Mouse (Mus musculus) CD8-positive naive resting alpha-beta T cell, adult 2 months (primary cell): ENCODE results near the gene Itgax.

ENCODE experiments used
- DNase-seq, 2 experiments: peaks; one replicate each; pipeline ENCODE4 v3.0.0; 2022; ENCODE audit warnings: low read depth in 2 of 2, low spot score in 2 of 2

The Itgax gene

DNA sequence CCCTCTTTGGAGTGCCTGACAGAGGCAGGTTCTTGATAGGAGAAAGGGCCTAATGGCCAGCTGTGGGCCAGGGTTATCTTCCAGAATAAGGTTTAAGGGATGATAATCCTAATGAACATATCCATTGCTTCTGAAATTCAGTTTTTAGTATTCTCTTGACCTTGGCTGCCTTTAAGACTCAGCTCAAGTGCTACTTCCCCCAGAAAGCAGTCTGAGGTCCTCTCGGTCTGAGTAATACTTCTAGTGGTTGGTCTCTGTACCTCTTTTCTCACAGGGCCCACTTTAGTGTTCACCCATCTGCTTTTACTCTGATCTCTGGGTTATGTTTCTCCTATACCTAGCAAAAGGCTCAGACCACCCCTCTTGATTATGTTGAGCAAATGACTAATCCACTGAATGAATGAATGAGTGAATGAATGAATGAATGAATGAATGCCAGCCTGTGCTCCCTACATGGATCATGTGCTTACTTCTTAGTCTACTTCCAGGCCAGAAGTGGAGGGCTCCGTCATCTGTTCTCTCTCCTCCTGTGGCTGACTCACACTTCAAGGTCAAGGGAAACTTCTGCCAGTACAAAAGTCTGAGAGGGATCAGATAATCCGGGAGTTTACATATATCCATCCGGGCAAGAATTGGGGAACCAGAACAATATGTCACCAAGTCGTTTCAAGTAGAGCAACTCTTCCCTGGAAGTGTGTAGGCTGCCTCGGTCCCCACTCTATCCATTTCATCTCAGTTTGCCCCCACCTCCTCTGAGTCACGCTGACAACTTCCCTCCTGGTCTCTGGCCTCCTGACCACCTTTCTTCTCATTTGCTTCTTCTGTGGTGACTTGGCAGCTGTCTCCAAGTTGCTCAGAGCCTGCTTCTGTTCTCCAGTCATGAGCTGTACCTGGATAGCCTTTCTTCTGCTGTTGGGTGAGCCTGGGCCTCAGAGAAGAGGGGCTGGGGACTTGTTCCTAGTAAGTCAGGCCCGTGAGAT, at the start of gene Itgax:
Gene Itgax, plus strand, starts transcription at position 807 of the 980 bp plus-strand sequence.
- DNase-seq: no peak

DNA sequence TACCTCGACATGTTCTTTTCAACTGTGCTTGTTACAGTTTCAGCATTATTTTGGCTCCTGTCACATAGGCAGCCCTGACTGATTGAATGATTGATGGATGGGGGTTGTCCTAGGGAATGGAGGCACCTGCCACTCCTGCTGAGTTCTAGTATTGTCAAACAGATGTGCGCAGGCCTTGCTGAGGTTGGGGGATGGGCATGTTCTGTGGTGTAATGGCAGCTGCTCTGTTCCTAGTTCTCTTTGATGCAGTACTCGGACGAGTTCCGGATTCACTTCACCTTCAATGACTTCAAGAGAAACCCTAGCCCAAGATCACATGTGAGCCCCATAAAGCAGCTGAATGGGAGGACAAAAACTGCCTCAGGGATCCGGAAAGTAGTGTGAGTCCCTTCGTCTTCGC, 49.3 kb upstream of the Itgax start:
- peak in 1 of 2 experiments; percentile 28 for DNase-seq

DNA sequence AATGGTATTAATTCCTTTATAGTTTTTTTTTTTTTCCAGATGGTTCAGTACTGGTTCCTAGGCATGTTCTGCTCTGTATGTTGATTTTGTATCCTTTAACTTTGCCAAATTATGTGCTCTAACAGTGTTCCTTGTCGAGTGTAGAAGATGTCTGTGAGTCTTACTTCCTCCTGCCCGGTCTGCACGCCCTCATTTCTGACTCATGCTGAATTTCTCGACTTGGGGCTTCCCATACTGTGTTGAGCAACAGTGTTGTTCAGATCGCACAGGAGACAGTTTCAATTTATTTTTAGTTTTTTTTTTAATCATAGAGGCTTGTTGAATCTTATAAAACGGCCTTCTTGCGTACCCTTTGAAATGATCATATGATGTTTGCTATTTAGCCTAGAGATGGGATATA, 40.2 kb upstream of the Itgax start:
- no peak for DNase-seq

DNA sequence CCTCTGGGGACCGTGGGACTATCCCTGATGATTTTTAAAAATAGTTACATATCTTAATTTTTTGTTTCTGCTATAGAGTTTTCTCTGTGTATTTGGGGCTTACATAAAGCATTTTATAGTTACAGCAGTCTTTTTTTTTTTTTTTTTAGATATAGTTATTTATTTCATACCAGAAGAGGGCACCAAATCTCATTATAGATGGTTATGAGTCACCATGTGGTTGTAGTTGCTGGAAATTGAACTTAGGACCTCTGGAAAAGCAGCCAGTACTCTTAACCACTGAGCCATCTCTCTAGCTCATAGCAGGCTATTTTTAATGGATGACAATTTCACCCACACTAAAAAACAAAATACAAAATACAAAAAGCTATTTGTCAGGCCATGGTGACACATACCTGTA, 31.2 kb upstream of the Itgax start:
- DNase-seq: no peak

DNA sequence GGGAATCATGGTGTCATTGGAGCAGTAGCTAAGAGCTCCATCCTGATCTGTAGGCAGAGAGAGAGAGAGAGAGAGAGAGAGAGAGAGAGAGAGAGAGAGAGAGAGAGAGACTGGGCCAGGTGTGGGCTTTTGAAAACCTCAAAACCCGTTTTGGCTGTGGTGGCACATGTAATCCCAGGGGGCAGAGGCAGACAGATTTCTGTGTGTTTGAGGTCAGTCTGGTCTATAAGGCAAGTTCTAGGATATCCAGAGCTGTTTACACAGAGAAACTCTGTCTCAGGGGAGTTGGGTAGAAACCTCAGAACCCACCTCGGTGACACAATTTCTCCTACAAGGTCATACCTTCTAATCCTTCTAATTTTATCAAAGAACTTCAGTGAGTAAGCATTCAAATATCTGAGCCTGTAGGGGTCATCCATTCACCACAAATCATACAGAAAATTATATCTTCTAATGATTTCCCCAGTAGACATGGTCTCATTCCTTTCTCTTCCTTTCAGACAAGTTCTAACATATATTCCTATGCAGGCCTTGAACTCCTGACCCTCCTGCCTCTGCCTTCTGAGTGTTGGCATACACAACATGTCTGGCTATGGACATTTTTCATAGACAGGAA, 28.5 kb upstream of the Itgax start:
- DNase-seq: no peak

DNA sequence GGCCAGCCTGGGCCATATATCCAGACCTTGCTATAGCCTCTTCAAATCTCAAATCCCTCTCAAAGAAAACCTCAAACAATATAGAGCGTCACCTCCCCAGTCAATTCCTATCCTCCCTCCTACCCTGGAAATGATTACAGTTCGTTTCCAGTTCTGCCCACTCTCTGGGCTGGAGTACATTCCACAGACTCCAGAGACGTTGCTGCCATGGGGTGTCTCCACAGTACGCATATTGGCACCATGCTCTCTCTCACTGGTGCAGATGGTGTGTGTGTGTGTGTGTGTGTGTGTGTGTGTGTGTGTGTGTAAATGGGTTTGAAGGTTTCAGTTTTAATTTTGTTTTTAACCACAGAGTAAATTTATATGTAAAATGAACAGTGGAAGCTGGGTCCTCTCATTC, 24.1 kb upstream of the Itgax start:
- DNase-seq: no peak

DNA sequence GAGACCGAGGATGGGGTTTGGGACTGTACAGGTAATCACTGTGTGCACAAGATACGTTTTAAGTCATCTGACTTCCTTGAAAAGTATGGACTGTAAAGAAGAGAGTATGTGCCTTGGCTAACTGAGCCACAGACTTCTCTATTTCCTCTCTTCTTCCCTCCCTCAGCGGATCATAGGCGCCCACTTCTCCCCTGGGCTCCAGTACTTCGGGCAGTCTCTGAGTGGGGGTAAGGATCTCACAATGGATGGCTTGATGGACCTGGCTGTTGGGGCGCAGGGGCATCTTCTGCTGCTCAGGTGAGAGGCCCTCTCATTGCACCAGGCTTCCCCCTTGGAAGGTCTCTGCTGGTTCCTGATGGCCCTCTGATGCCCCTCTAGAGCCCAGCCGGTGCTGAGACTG, 21.9 kb upstream of the Itgax start:
- no peak for DNase-seq

DNA sequence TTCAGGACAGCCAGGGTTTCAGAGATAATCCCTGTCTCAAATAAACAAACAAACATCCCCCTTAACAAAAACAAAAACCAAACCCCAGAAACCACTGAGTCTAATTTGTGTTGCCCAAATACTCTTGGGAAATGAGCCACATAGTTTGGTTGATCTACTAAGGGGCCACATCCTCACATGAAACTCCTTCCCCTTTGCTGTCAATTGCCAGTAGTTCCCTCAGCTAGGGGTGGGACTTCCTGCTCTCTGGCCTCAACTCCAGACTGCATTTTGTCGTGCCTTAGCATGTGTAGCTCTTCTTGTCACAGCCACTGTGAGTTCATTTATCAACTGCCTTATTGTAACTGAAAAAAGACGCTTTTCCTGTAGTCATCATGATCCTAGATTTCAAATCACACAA, 19.0 kb upstream of the Itgax start:
- no peak for DNase-seq

DNA sequence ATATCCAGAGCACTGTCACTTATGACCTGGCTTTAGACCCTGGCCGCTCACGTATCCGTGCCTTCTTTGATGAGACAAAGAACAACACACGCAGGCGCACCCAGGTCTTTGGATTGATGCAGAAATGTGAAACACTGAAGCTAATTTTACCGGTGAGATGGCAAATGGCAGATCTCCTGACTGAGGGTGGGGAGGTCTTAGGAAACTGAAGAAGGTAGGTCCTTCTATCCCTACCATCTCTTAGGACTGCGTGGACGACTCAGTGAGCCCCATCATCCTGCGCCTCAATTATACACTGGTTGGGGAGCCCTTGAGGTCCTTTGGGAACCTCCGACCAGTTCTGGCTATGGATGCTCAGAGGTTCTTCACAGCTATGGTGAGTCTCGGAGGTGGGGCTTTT, 17.2 kb upstream of the Itgax start:
- DNase-seq: no peak

DNA sequence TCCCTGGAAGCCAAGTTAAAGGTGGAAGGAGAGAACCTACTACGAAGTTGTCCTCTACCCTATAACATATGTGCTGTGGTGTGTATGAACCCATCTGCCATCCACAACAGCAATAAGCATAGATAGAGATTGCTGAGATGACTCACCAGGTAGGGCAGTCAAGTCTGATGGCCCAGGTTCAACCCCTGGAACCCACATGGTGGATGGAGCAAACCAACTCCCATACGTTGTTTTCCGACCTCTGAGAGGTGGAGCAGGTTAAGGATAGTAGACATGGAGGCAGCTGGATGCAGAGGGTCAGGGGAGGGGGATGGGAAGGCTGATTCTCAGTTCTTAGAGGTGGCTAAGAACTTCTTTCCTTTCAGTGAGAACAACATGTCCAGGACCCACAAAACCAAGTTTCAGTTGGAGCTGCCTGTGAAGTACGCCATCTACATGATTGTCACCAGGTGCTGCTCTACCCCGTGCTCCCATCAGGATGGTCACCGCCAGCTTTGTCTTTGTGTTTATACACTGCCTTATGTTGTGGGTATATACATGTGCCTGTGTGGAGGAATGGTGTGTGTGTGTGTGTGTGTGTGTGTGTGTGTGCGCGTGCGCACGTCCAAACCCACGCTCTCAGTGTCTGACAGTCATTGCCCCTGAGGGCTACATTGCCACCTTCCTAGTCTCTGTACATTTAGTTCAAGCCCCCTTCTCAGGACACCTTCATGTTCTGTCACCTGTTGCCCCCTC, 14.8 kb upstream of the Itgax start:
- no peak for DNase-seq

DNA sequence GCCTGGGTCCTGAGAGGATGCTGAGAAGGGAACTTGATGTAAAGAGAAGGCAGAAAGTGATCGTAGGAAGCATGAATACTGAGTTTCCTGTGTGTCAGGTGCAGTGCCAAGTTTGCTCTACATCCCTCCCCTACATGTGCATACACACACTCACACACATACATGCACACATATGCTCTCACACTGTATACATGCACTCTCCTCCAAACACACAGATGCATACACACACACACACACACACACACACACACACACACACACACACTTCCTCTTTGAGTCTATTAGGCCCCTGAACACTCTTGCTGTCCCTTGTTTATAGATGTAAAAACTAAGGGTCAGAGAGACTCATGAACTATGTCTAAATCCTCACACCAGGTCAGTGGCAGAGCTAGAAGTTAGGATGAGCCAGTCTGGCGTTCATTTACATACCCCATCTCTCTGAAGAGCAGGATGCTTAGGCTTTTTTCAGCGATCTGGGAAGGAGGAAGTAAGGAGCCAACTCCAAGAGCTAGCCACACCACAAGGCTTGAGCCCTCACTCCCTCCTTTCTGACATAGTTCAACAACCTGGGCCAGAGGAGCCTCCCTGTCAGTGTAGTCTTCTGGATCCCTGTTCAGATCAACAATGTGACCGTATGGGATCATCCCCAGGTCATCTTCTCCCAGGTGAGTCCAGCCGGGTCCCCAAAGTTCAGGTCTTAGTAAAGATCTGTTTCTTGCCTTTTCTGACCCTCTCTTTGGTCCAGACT, 14.0 kb upstream of the Itgax start:
- peak in 1 of 2 experiments; percentile 22 for DNase-seq

DNA sequence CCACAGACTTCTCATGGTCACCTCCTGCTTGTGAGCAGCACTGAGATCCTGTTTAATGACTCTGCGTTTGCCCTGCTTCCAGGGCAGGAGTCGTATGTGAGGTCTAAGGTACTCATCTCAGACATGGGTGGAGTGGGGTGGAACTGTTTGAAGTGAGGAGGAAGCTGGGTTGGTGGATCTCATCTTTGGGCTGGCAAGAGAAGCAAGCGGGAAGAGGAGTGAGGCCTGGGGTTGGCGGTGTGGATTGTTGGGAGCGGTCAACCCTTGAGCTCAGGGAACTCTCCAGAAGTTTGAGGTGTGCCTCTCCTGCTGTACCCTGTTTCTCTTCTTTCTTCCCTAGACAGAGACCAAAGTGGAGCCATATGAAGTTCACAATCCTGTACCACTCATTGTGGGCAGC, 13.0 kb upstream of the Itgax start:
- DNase-seq: no peak

DNA sequence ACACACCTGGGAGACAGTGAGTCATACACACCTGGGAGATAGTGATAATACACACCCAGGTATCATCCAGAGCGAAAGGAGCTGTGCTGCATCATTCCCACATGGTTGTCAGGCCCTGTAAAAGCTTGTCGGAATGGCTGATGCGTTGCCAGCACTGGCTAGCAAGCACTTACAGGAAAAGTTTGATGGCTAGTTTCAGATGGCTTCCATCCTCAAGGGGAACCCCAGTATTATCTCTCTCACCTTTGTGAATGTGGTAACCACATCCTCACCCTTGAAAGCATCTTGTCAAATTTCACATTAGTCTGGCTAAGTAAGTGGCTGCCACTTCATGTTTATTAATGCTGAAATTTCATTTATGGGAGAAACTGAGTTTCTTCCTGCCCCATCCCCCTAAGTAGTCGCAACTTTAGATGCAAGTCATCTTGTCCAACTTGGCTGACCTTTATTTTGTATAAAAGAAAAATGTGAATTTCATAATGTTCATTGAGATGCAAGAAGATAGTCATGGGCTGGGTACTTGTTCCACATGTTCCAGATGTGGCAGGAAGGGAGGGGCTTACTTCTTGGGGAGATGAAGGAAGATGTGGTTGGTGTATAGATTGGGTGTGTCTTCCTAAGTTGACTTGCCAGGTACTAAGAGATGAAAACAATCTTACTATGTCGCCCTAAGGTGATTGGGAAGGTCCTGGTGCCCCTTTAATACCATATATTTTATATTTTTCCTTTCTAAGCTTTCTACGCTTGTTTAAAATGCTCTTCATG, 9.4 kb upstream of the Itgax start:
- DNase-seq: peak in 1 of 2 experiments; percentile 21

DNA sequence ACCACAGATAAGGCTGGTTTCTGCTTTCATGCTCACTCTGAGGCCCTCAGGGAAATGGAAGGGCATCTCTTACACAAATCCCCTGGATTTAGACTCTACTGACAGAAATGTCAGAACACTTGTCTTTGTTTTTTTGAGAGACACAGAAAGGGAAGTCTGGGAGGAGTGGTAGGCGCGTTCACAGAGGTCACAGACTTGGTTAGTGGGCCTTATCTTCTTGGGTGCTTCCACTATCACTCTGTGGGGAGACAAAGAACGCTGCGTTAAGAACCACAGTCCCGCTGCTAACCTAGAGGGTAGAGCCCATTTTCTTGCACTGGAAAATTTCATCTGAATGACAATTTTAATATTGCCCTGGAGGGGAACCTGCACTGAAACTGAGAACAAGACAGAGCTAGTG, 2.8 kb downstream of the Itgax start:
- DNase-seq: no peak

DNA sequence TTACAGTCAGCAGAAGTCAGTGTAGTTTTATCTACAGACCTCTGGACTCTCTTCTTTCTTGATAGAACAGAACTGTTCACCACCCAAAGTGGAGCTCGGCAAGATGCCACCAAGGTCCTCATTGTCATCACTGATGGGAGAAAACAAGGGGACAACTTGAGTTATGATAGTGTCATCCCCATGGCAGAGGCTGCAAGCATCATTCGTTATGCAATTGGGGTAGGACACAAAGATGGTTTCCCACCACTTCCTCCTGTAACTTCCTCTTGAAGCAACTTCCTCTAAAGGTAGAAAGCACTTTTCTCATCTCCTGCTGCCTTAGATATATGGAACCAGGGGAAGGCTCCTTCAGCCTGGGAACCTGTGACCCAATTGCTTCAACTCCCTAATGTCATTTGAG, 4.2 kb downstream of the Itgax start:
- DNase-seq: no peak

DNA sequence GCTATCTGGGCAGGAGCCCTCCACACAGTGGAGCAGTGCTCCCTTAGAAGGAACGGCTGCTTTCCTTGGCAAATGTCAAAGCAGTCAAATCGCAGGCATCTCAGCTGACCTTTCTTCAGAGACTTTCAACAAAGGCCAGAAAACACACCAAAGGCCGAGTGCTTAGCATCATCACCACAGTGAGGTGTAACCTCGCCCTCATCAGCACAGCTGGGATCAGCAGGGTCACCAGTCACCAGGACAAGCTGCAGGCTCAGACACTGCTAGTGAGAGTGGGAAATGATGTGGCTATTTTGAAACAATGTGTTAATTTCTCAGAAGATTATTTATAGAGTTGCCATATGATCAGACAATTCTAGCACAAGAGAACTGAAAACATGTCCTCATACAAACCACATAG, 7.6 kb downstream of the Itgax start:
- no peak for DNase-seq

DNA sequence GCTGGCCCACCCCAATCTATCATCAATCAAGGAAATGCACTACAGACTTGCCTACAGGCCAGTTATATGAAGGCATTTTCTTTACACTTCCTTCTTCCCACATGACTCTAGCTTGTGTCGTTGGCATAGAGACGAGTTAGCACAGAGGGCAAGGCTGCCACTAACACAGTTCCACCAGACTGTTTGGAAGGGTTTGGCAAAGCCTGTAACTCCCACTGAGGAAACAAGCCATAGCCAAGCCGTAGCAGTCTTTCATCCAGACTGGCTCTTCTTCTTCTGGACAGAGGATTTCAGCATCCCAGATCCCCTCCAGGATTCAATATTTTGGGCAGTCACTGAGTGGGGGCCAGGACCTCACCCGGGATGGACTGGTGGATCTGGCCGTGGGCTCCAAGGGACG, 10.3 kb downstream of the Itgax start:
- no peak for DNase-seq

DNA sequence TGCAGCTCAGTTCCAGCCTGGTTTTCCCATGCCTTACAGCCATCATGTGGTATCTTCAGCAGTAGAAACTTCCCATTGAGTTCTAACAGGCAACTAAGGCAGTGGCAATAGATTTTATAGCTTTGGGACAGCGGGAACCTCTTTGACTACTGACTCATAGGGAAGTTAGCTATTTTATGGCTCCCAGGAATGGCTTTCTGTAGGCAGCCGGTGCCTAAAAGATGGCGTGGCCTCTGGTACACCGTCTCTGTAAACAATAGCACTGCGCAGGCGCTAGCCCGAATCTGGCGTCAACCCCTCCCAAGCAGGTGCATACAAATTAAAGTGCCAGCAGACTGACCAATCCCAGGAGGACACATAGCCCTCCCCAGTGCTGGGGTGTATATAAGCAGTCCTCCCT, 21.6 kb downstream of the Itgax start:
- DNase-seq: no peak

DNA sequence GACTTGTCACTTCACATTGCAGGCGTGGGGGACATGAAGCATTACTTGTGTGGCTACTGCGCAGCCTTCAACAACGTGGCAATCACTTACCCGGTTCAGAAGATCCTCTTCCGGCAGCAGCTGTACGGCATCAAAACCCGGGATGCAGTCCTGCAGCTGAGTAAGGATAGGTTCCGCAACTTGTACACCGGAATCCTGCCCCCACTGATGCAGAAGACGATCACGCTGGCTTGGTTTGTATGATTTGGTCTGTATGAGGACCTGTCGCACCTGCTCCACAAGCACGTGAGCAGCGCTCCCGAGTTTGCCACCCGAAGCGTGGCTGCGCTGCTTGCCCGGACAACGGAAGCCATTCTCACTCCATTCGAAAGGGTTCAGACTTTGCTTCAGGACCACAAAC, 24.7 kb downstream of the Itgax start, which contains the start of gene Itgad:
Gene Itgad, plus strand, starts transcription at position 301 of the 400 bp plus-strand sequence.
- DNase-seq: no peak

DNA sequence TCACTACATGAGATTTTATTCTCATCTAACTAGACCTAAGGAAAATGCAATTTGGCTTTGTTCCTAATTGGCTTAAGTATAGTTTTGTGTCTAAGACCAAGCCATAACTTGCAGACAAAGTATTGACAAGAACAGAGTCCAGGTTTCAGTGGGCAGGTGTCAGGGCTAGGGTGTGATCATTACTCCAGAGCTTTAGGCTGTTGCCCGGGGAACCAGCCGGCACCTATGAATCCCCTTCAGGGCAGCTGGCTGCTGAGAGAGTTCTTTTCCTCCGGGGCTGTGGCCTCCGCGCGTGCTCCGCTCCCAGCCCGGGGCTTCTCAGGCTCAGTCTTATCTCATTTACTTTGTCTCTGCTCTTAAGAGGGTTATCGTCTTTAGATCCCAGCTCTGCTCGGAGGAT, 25.6 kb downstream of the Itgax start:
- no peak for DNase-seq
